Mouse (Mus musculus) thymus, postnatal 4 days (tissue): ENCODE data around the gene Adgra3.

ENCODE experiments used
- DNase-seq: peaks from one replicate; pipeline ENCODE4 v3.0.0; 2021

Gene Adgra3

DNA sequence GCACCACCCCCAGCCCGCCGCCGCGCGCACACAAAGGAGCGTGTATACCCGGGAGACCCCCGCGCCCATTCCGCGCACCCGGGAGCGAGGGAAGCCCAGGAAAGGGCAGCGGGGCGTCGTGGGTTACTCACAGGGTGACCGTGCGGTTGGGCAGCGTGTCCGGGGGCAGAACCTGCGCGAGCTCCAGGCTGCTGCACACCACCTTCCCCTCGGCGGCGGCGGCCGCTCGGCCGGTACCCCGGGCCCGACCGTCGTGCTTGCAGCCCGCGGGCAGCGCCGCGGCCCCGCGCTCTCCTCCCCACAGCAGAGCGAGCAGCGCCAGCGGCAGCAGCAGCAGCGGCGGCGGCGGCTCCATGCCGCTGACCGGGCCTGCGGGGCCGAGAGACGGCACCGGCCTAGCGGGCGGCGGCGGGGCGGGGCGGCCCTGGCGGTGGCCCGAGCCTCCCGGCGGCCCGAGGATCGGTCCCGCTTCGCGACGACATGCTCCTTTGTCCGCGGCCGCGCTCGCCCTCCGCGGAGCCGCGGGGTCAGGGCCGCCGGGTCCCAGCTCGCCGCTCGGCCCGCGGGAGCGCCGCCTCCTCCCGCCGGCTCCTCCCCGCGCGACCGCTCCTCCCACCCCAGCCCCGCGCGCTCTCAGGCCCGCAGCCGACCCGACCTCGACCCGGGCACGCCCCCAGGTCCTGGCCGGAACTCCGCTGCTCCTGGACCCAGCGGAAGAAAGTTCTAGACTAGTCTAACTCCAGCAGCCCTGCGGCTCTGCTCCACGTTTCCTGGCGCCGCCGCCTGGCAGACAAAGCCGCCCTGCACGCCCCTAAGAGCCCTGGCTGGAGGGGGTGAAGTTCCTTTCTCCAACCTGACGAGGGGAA is at the start of gene Adgra3:
Adgra3 (minus strand) TSS at position 586 of the 866 bp plus-strand sequence.
- DNase-seq, result peak; percentile 66

DNA sequence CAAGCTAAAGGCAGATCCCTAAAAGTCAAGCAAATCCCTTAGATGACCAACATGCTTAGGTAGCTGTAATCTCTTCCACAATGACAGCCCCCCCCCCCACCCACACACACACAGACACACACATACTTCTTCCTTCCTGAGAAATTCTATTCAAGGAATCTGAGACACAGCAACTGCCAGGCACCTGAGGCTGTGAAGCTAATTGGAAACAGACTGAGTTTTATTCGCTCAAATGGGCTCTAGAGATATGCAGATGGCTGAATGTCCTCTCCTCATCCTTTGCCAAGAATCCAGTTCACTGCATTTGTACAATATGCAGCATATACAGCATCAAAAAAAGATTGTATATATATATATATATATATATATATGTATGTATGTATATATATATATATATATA is 24.6 kb upstream of the Adgra3 start:
- DNase-seq, result no peak

DNA sequence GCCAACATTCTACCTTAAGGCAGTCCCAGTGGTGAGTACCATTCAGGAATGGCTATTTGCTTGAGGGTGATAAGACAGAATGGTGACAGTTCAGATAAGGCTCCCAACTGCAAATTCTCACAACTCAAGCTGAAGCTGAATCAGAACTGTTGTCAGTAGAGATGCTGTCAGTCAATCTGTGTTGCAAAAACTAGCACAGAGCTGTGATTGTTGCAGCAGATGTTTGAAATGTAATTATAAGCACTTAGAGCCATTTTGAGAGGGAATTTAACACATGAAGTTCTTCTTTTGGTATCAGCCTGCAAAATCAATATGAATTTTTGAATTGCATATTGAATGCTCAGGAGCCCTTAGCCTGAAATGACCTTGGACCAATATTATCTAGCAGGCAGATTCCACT is 15.4 kb upstream of the Adgra3 start:
- no peak for DNase-seq

DNA sequence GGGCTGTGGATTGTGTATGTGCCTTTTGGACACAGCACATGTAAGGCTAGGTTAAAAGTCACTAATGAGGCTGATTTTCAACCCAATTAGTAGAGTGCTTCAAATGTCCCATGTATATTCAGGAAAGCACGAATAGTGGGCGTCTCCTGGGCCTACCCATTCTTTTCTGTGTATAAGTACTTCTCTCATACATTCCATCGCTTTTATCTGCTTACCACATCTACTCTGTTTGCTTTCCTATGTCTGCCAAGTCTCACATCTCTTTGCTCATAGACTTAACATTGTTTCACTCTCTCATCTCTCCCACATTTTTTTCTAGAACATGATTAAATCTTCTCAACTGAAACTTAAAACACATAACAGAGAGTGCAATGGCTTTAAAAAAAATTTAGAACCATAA is 5.4 kb upstream of the Adgra3 start:
- no peak for DNase-seq

DNA sequence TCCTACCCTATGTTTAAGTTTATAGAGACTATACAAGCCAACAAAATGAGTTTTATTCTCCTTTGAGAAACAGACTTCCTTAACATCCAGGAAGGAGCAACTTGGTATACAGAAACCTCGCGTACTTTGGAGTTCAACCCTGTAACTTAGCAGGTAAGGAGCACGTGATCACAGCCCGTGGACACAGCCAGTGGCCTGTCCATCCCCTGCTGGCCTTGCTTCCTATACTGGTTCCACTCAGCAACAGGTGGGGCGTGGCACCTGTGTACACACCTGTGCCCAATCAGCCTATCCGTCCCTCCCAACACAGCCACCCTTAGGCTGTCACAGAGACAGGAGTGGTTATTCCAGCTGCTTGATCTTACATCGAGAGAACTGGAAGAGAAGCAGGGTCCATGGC is 780 bp upstream of the Adgra3 start:
- DNase-seq, result no peak

DNA sequence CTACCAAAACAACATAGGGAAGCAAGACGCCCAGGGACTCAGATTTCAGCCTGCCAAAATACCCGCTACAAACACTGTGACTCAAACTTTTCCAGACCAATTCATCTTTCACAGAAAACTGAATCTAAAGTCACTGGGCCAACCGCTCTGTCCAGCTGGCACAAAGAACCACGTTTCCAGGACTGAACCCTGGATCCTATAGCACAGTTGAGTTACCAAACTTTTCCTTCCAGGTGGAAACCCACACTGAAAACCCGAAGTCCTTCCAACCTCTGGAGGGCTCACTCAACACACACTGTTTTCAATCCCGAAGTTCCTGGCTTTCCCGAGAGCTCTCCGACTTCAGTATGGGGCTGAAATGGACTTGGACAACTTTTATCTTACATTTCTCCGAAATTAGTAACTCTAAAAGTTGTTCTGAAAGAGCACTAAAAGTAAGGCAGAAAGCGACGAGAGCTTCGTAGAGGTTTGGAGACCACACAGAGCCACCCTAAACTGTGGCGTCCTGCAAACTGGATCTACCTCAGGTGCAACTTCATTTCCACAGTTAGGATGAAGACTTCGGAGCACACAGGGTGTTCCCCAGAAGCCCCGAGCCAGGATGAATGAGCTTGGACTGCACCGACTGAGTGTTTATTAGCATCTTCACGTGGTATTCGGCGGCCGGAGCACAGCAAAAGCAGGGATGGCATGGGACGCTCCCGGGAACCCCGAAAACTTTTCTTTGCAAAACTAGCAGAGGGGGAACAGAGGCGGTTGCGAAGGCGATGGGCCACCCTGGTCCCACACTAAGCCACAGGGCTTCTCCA is 990 bp downstream of the Adgra3 start:
- DNase-seq, result no peak

DNA sequence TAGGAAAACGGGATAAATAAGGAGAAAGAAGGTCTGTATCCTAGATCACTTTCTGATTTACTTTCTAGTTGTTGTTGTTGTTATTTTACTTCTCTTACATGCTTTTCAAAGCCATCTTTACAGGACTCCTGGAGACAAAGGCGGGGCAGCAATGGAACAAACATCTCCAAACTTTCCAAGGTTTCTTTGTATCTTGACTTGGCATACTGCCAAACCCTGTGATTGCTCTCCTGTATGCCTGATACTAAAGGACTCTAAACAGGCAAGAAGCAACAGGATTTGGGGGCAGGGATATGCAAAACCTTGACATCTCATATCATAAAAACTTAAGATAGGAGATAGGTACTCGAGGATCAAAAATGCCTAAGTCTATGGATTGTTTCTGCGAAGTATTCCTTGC is 6.3 kb downstream of the Adgra3 start:
- no peak for DNase-seq

DNA sequence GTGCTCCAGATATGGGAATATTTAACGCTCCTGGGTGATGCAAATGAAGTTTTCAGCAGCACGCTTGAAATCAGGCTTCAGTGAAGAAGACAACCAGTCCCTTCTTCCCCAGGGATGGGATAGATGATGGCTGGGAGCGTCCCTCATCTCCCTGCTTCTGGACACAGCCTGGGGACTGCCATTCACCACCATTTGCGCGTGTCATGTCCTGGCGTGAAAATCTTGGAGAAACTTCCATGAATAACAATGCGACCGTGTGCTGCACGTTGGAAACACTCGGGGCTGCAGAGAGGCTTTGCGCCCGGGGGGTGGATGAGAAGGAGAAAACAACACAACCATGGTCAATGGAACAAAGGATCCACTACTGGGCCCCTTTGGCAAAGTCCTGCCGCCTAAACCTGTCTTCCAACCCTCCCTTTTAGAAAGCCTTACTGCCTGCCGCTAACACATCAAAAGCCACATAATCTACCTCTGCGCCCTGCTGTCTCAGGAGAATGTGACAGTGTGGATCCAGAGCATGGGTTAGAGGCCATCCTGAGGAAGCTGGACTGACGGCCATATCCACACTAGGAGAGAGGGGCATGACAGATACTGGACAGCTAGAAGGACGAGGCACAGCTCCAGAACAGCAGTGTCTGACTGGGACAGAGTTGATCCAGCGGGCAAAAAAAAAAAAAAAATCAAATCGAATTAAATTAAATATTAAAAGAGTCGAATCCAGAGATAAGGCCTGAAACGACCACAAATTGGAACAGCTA is 8.0 kb downstream of the Adgra3 start:
- no peak for DNase-seq

DNA sequence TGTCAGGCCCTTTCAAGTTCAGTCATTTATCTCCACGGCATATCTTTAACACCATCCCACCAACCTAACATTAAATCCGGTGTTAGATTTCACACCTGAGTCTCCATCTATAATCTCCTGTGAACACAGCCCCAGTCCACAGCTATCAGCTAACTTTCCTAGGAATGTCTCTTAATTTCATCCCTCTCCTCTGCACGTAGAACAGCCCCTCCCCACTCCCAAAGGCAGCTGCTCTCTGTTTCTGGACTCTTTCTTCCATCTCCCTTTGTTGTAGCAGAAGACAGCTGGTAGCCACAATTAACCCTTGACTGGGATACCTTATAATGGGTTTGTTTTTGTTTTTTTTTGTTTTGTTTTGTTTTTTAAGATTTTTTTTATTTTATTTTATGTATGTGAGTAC is 8.8 kb downstream of the Adgra3 start:
- DNase-seq, result no peak

DNA sequence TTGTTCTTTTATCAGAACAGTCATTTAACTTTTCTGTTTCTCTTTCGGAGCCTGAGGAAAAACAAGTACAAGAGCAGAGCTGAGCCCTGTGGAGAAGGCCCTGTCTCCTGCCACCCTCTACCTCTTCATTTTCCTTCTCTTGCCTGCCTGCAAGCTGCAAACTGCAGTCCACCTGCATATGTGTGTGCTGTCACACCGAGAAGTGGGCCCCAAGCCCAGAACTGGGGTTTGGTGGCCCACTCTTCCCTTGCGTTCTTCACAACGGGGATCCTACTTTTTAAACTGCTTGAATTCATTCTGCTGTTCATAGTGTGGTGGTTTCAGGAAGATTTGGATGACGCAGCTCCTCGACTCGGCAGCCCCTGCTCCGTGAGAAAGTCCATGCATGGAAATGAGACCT is 9.3 kb downstream of the Adgra3 start:
- DNase-seq, result no peak

DNA sequence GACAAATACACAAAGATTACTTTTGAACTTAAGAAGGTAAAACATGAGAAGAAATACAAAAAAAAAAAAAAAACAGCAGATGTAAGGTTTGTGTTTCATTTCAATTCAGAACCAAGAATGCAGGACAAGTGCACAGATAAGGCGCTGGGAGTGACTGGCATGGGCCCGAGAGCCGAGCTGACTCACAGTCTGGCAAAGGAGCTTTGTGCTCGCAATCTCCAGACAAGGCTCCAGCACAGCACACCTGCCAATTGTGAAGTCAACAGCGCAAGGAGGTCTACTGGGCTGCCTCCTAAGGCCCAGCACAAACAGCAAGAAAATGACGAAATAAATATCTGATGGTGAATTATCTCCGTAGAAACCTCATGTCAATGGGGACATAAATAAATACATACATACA is 9.8 kb downstream of the Adgra3 start:
- DNase-seq, result no peak

DNA sequence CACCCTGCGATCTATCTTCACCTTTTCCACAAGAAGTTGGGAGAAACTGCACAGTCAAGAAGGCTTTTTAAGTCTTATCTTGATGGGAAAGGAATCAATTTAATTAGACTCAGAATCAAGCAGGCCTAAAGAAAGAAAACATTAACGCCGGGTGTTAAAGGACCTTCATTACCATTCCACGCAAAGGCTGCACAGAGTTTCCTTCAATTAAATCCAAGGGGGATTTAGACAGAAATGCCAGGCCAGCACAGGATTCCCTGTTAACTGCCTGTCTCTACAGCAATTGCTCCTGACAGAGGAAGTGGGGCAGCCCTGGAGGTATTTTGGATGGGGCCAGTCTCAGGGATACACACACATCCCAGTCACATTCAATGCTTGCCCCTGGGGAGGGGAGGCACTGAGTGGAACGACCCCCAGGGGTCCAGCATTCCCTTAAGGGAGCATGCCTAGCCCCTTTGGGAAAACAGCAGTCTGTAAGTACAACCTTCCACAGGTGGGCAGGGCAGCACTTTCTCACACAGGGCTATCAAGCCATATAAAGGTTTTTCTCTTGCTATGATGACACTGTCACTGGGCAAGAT is 10.4 kb downstream of the Adgra3 start:
- no peak for DNase-seq

DNA sequence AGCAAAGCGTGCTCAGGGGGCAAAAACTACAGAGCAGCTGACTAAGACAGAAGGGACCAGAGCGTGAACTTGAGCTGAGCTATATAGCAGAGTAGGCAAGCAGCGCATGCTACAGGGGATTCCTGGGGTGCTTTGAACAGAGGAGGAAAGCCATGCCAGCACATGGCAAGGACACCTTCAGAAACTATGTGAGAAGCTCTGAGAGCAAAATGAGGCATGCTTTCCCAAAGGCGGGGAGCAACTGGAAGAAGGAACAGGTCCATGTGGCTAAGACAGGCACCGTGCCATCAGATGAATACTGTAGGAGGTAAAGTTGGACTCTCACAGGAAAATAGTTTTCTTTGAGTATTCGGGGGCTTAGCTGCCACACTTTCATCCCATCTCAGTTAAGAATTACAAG is 13.6 kb downstream of the Adgra3 start:
- no peak for DNase-seq

DNA sequence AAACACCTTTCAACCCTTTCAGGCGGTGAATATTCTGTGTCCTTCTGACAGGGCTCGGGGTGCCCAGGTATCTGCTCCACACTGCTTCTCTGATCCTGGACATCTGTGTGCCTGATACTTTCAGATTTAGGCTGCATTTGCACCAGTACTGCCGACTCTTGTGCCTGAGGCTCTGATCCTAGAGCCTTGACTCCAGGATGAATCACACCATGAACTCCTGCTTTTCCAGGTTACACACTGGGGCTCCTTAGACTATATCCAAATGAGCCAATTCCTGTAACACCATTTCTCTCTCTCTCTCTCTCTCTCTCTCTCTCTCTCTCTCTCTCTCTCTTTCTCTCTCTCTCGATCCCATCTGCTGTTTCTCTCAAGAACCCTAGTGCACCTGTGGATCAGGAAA is 15.1 kb downstream of the Adgra3 start:
- no peak for DNase-seq

DNA sequence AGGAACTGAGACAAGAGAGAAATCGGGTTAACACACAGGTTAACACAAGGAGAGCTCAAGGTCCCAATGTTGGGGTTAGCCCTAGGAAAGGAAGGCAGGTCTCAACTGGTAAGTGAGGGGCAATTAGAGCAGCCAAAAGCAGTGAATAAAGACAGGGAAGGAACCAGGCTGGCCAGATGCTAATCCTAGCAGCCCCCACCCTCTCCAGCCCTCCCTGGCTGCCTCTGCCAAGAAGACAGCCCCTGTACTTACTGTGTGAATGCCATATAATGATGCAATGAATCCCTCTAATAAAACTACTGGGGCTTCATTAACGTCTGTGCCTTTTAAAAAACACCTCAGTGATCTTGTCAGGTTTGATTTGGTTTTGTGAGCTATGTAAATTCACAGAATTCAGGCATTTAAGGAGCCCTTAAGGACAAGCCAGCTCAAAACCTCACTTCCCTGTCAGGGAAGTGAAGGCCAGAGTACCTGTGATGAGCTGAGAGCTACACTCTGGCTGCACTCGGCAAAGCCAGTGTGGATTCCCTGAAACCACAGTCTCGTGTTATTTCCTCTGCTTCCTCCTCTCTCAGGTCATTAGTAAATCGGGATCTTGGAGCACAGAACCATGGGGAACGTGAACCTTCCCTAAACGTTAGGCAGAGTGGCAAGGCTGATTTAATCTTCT is 16.4 kb downstream of the Adgra3 start:
- no peak for DNase-seq

DNA sequence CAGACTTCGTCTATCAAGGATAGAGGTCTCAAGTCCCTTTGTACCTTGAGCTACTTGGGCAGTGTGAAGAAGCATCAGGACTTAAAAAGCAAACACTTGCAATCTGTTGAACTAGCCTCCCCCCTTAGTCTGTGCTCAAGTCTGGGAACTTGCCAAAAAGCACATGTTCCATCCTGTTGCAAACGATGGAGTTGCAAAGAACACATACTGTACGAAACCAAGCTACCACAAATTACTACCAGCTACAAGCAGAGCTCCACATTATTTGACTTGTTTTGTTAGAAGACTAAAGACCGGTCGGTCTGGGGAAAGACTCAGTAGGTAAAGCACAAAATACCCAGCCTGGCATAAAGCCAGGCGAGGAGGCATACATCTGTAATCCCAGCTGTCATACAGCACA is 19.3 kb downstream of the Adgra3 start:
- DNase-seq, result no peak

DNA sequence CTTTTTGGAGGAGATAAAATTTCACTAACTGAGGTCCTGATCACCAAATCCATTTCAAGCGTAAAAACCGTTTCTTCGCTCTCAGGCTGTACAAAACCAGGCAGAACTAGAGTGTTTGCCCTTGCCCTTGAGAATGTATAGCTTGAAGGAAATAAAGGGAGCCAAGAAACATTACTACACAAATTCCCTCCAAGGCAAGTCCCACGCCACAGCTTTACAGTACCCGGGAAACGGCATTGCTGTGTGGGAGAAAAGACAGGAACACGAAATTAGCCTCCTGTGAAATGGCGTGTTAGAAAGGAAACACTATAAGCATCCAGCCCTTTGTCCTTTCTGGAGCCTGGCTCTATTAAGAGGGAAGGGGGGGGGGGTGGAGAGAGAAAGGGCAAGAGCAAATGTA is 21.1 kb downstream of the Adgra3 start:
- DNase-seq, result no peak

DNA sequence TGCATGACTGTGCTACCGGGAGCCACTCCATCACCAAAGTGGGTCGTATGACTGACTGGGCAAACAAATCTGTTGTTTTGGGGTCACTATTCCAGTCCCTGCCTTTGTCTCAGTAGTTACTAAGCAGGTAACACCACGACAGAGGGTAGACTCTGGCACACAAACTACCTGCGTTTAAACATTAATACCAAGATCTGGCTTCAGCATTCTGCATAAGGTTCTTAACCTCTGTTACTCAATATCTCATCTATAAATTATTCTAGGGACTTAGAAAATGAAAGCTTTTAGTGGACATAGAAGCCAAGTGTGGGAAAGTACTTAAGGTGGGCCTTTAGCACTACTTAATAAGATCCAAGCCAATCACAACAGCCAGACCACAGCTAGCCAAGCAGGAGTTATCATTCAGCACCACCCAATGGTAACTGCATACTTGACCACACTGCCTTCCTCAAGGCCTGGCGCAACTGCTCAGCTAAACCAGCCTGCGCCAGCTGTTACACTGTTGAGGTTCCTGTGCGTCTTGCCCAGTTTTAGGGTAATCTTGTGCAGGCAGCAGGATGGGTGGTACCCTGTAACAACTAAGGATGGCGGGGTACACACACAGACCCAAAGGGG is 23.8 kb downstream of the Adgra3 start:
- no peak for DNase-seq

DNA sequence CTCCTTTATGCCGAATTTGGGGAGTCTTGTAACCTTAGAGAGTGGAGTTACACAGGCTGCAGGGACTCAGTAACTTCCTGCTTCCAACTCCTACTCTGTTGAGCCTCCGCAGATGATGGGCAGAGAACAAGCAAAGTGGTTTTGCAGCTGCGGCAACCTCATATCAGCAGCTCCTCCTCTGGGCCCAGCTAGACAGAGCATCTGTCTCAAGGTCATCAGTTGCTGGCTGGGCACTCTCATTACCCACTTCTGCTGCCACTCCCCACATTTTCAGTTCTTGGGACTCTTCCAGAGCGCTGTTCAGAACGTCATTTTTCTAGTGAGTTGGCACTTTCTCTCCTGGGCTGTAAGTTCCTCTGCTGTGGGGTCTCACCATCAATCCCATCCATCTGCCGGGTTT is 24.6 kb downstream of the Adgra3 start:
- no peak for DNase-seq

DNA sequence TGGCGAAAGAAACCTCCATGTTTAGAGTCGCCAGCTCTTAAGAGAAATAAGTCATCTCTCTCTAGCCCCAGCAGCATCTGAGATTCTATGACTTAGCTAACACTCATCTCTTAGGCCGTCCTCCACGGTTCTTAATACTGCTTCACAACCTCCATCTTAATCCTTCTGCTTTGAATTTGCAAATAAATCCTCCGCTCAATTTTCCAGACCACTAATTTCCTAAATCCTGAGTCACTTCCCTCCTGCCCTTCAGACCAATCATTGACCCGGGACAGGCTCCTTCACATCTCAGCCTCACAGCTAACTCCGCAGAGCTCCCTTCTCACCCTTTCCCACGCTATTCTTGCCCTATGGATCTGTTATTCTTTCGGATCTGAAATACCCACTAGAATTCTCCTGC is 25.1 kb downstream of the Adgra3 start:
- no peak for DNase-seq

DNA sequence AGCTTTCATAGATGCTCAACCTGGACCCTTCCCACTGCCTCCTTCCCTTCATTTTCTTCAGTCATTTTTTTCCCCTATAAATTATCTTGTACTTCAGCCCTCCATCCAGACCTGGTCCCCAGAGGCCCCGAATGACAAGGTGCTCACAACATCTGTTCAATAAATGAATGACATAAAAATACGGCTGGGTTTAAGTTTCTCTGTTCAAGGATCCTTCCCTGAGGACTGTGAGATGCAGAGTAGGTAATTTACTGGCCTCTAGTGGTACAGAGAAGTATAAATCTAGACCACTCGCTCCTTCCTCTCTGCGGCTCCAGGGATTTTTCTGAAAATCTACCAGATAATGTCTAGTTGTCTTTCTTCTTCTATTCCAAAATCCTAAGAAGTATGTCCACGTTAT is 26.5 kb downstream of the Adgra3 start:
- DNase-seq, result no peak

DNA sequence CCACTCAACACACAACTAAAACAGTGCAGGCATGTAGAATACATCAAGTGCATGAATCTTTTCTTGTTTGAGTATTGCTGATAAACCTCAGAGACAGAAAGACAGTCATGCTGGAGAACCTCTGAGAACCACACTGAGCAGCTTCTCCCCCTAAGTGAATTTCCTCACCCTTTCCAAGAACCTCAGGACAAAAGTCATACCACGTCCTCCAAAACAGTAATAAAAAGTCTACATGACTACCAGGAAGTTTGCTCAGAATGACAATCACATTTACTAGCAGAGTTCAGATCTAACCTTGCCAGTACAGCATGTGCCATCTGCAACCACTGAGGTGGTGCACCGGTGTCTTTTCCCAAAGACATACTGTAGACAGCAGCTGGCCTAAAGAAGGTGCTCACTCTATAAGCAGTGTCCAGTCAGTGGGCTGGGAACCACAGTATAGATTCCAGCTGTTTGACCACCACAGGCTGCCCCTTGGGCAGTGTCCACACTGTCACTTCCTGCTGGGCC is 27.0 kb downstream of the Adgra3 start:
- DNase-seq, result no peak
